Mouse (Mus musculus) heart, postnatal 10 days (tissue): ENCODE measurements around the gene Rab38. TPM values are rescaled to one million over a fixed set of nuclear protein-coding genes. Genes with fewer than 3 reads are reported as not detected.

Source experiments
- DNase-seq, 2 experiments: peaks; one replicate each; pipeline ENCODE4 v3.0.0; 2021
- intact Hi-C: fragments of 180-260 bp; cut with DNase I; formaldehyde crosslinking; loops from one replicate; pipeline ENCODE4 v1.15.1; 2025
- total RNA-seq, 2 experiments: library from RNA; stranded (reverse); gene quantifications; 2 replicates each; pipeline ENCODE4 v1.2.3; 2021

Rab38 gene
- under 1 TPM in 1 of 2 experiments, not detected in 1; 0.29 TPM for total RNA-seq

- intact Hi-C loops, result no loop called here
- DNase-seq, result peak; percentile 28 to 35
These were observed at the start of gene Rab38 for GRCm38 (mm10) chr7:88429786-88430691. Gene Rab38 (plus strand): TSS chr7:88430273.

- intact Hi-C loops, result no loop called here
- DNase-seq, result no peak
These were observed 35.5 kb upstream of the Rab38 start for GRCm38 (mm10) chr7:88394568-88394967.

GRCm38 (mm10) chr7:88395745-88396144 lies 34.3 kb upstream of the Rab38 start:
- DNase-seq, result no peak
- intact Hi-C loops, result no loop called here

GRCm38 (mm10) chr7:88405311-88405710 lies 24.8 kb upstream of the Rab38 start:
- intact Hi-C loops, result no loop called here
- no peak for DNase-seq

- intact Hi-C loops, result no loop called here
- DNase-seq, result no peak
These were observed 23.6 kb upstream of the Rab38 start for GRCm38 (mm10) chr7:88406466-88406865.

GRCm38 (mm10) chr7:88421821-88422220 lies 8.3 kb upstream of the Rab38 start:
- intact Hi-C loops, result no loop called here
- DNase-seq, result no peak

GRCm38 (mm10) chr7:88423889-88424288 lies 6.2 kb upstream of the Rab38 start:
- intact Hi-C loops, result no loop called here
- no peak for DNase-seq

GRCm38 (mm10) chr7:88425744-88426143 lies 4.3 kb upstream of the Rab38 start:
- DNase-seq, result no peak
- intact Hi-C loops, result no loop called here

- no peak for DNase-seq
- intact Hi-C loops, result no loop called here
These were observed 2.6 kb upstream of the Rab38 start for GRCm38 (mm10) chr7:88427484-88427883.

GRCm38 (mm10) chr7:88430692-88431084 lies 615 bp downstream of the Rab38 start:
- DNase-seq, result no peak
- intact Hi-C loops, result no loop called here

- intact Hi-C loops, result no loop called here
These were observed 10.2 kb downstream of the Rab38 start for GRCm38 (mm10) chr7:88440301-88440700.

GRCm38 (mm10) chr7:88442649-88443048 lies 12.6 kb downstream of the Rab38 start:
- intact Hi-C loops, result no loop called here
- DNase-seq, result no peak

More at GRCm38 (mm10) chr7:88440301-88440700, 10.2 kb downstream of the Rab38 start:
- no peak for DNase-seq

GRCm38 (mm10) chr7:88443435-88443834 lies 13.4 kb downstream of the Rab38 start:
- no peak for DNase-seq
- intact Hi-C loops, result no loop called here

GRCm38 (mm10) chr7:88445320-88445903 lies 15.3 kb downstream of the Rab38 start:
- intact Hi-C loops, result no loop called here
- DNase-seq, result no peak

- intact Hi-C loops, result no loop called here
- DNase-seq, result no peak
These were observed 23.2 kb downstream of the Rab38 start for GRCm38 (mm10) chr7:88453234-88453633.

- intact Hi-C loops, result no loop called here
- no peak for DNase-seq
These were observed 27.8 kb downstream of the Rab38 start for GRCm38 (mm10) chr7:88457827-88458226.

GRCm38 (mm10) chr7:88467754-88468153 lies 37.7 kb downstream of the Rab38 start:
- intact Hi-C loops, result no loop called here
- no peak for DNase-seq

- intact Hi-C loops, result no loop called here
- DNase-seq, result no peak
These were observed 52.1 kb downstream of the Rab38 start for GRCm38 (mm10) chr7:88482110-88482619.

GRCm38 (mm10) chr7:88482628-88483027 lies 52.6 kb downstream of the Rab38 start:
- no peak for DNase-seq
- intact Hi-C loops, result no loop called here

GRCm38 (mm10) chr7:88491020-88491419 lies 60.9 kb downstream of the Rab38 start:
- no peak for DNase-seq
- intact Hi-C loops, result no loop called here

- intact Hi-C loops, result no loop called here
- no peak for DNase-seq
These were observed 72.2 kb downstream of the Rab38 start for GRCm38 (mm10) chr7:88502217-88502817.
